Comparison of ENCODE assay signal across 9 mouse cellular contexts in genomic region chr6:21709228-21709627, GRCm38 (mm10).
DNase-seq lines count a peak whose midpoint lies in the region; ATAC-seq and TF ChIP-seq lines count a peak whose summit lies in the region.
"Had no signal": no experiment of that assay in that cellular context is flagged by ENCODE, and none has a peak within 500 bp of the region (broad histone marks: within the 10 kb centered on the region; RNA-seq: fewer than 3 reads in every experiment).

No protein-coding gene starts in this region.

- DNase-seq in frontal cortex, postnatal 25 days (ENCODE audit: low spot score in 2 of 2), result no peak
- no peak for DNase-seq in liver, postnatal 0 days
- peak; percentile 22 for DNase-seq in ZHBTc4 (ENCODE audit: low read depth, low spot score)
- no peak for DNase-seq in ovary, postnatal 36 days (ENCODE audit: low spot score)

- H3K36me3 ChIP-seq in liver, postnatal 0 days (replicated peaks; ENCODE audit: insufficient read depth, low read length), result no peaks in the 10 kb centered on the region
- H3K36me3 ChIP-seq in liver, embryonic 12.5 days, result no peaks in the 10 kb centered on the region
- H3K36me3 ChIP-seq: hindbrain, embryonic 12.5 days had no signal

- TF ChIP-seq EP300 in liver, postnatal 0 days (IDR thresholded peaks at IDR 0.05; ENCODE audit: low read depth), result no peak

- WGBS in liver, postnatal 0 days (ENCODE audit: insufficient replicate concordance), result 16% methylated on average over 3 of the region's 3 CpGs
- WGBS in liver, embryonic 12.5 days (ENCODE audit: insufficient replicate concordance), result 14% methylated on average over 3 of the region's 3 CpGs

- H3K4me2 ChIP-seq in liver, postnatal 0 days (ENCODE audit: low read depth, low read length), result no peak overlapping the region
- H3K4me2 ChIP-seq in liver, embryonic 12.5 days, result no peak overlapping the region
- H3K4me2 ChIP-seq: hindbrain, embryonic 12.5 days had no signal

- peak; percentile 90 for ATAC-seq in frontal cortex, adult (ENCODE audit: low TSS enrichment)
- ATAC-seq in liver, postnatal 0 days, result no peak
- no peak for ATAC-seq in liver, embryonic 12.5 days
- ATAC-seq in megakaryocyte progenitor cell, adult 5-6 weeks (replicated peaks; ENCODE audit: poor library complexity), result peak; percentile 57; the same call in 1 of the 2 replicates
- ATAC-seq in granulocyte monocyte progenitor cell, adult 5-6 weeks (replicated peaks; ENCODE audit: poor library complexity, severe bottlenecking), result no peak

- H3K27me3 ChIP-seq in liver, postnatal 0 days (ENCODE audit: insufficient read depth, low read length), result no peaks in the 10 kb centered on the region
- no peaks in the 10 kb centered on the region for H3K27me3 ChIP-seq in liver, embryonic 12.5 days (replicated peaks)
- H3K27me3 ChIP-seq: hindbrain, embryonic 12.5 days had no signal

- no peak overlapping the region for H3K9ac ChIP-seq in liver, postnatal 0 days (replicated peaks)
- H3K9ac ChIP-seq in liver, embryonic 12.5 days, result no peak overlapping the region
- H3K9ac ChIP-seq: hindbrain, embryonic 12.5 days had no signal

- no peaks in the 10 kb centered on the region for H3K4me1 ChIP-seq in liver, postnatal 0 days (ENCODE audit: insufficient read depth)
- H3K4me1 ChIP-seq in liver, embryonic 12.5 days, result no peaks in the 10 kb centered on the region
- H3K4me1 ChIP-seq: hindbrain, embryonic 12.5 days had no signal

- TF ChIP-seq CTCF in liver, postnatal 0 days (IDR thresholded peaks at IDR 0.05; ENCODE audit: low read depth), result peak; percentile 63

- H3K27ac ChIP-seq in liver, postnatal 0 days (ENCODE audit: low read depth), result no peak overlapping the region
- no peak overlapping the region for H3K27ac ChIP-seq in liver, embryonic 12.5 days
- H3K27ac ChIP-seq: hindbrain, embryonic 12.5 days had no signal

- H3K9me3 ChIP-seq in liver, postnatal 0 days (ENCODE audit: low read length), result no peaks in the 10 kb centered on the region
- no peaks in the 10 kb centered on the region for H3K9me3 ChIP-seq in liver, embryonic 12.5 days (replicated peaks)
- H3K9me3 ChIP-seq: hindbrain, embryonic 12.5 days had no signal

- H3K4me3 ChIP-seq in liver, postnatal 0 days (ENCODE audit: low read depth, low read length), result no peak overlapping the region
- no peak overlapping the region for H3K4me3 ChIP-seq in liver, embryonic 12.5 days
- H3K4me3 ChIP-seq: hindbrain, embryonic 12.5 days had no signal

Comparison
In these comparisons a context has a peak if more than half of its experiments do, and no peak if none do; other contexts are left out.
1. ATAC-seq: peak in frontal cortex, adult (single experiment) and megakaryocyte progenitor cell, adult 5-6 weeks (single experiment); none in liver, postnatal 0 days (single experiment), liver, embryonic 12.5 days (single experiment) and granulocyte monocyte progenitor cell, adult 5-6 weeks (single experiment).